Mouse (Mus musculus) stomach, postnatal 0 days (tissue): ENCODE measurements around the gene Creld1.

Source experiments
- CTCF ChIP-seq: IDR thresholded peaks from 2 replicates; pipeline ENCODE4 v1.5.1; 2016; ENCODE audit warnings: antibody characterized with exemption, low read depth, mild to moderate bottlenecking, moderate library complexity
- EP300 ChIP-seq: optimal IDR thresholded peaks from 2 replicates; pipeline ENCODE3; 2016; ENCODE audit warnings: antibody characterized with exemption

DNA sequence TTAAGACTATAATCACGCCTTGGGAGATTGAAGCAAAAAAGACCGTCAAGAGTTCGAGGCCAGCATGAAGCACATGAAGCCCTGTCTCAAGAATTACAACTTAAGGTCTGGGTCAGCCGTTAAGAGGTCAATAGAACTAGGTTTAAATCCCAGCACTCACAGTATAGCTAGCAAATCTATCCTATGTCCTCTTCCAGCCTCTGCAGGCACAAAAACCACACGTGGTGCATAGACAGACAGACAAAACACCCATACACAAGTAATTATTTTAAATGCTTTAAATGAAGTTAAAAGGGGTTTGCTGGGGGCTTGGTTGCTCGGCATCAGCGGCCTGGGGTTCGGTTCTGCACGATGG is 41.0 kb upstream of the Creld1 start:
- TF ChIP-seq EP300 (no peak), CTCF (no peak)
